Mouse (Mus musculus) lung, postnatal 36 days (tissue): ENCODE results near the gene Fam205a3.
"Not testable (repeated sequence)": the region's sequence is repeated elsewhere in the genome, so short reads cannot be mapped to it uniquely, and the experiment has no call there.

ENCODE experiments used
- DNase-seq: peaks from one replicate; pipeline ENCODE4 v3.0.0; 2022; ENCODE audit warnings: mixed read lengths

Gene Fam205a3

DNA sequence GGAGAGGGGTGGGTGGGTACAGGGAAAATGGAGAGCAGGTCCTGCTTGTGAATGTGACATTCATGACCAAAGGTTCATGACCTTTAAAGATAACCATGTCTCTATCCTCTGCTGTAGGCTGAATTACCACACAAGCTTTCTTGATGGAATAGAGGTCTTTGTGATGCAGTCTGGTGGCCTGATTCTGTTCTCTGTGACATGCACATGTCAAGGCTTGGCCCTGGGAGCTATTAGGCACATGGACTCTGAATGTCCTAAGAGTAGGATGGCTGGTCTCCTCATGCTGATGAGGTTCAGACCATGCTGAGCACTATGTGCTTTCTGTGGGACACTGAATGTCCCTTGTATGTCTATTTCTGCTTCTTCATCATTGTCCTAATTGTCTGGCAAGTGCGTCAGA, at the start of gene Fam205a3:
Fam205a3 (plus strand) TSS at position 301 of the 400 bp plus-strand sequence.
- DNase-seq, result not testable (repeated sequence)

DNA sequence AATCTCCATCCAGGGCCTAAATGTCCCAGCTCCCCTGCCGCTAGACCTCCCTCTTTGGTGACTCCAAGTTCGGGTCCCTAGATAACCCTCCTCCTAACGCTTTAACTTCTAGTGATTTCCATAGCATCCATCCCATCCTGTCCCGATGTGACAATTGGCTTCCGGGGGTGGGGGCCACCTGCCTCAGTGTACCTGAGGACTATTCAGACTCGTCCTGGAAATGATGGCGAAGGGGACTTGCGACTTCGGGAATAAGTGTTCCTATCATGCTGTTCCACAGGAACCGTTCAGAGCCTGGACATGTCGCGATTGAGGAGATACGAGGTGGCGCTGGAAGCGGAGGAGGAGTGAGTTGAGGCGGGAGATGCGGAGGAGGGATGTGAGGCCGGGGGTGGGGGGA, 24.2 kb upstream of the Fam205a3 start, which contains the start of gene Gm21953:
Gm21953 (plus strand) TSS at position 301 of the 400 bp plus-strand sequence.
- DNase-seq, result not testable (repeated sequence)
